Mouse (Mus musculus) stomach, embryonic 15.5 days (tissue): Measurements from ENCODE around the gene Tab1. TPM values are rescaled to one million over a fixed set of nuclear protein-coding genes. Genes with fewer than 3 reads are reported as not detected.

Source experiments
- ATAC-seq: fragments of 200-750 bp; cut with Nextera tagmentation; 2 replicates; pipeline ENCODE4 v1.8.0; 2017; ENCODE audit warnings: low read depth, moderate number of reproducible peaks, moderate TSS enrichment; ENCODE audit not compliant: insufficient read depth, low FRiP score
- H3K27ac ChIP-seq: fragments of 300-500 bp; sonication (generic); 2 replicates; pipeline ENCODE4 v1.5.1; 2015; ENCODE audit warnings: mild to moderate bottlenecking, inconsistent platforms
- H3K27me3 ChIP-seq: fragments of 300-500 bp; sonication (generic); replicated peaks from 2 replicates; pipeline ENCODE4 v1.6.1; 2015; ENCODE audit warnings: inconsistent platforms
- H3K36me3 ChIP-seq: fragments of 300-500 bp; sonication (generic); 2 replicates; pipeline ENCODE4 v1.6.1; 2015; ENCODE audit warnings: inconsistent platforms
- H3K4me1 ChIP-seq: fragments of 300-500 bp; sonication (generic); 2 replicates; pipeline ENCODE4 v1.6.1; 2015; ENCODE audit warnings: inconsistent platforms
- H3K4me2 ChIP-seq: fragments of 300-500 bp; sonication (generic); 2 replicates; pipeline ENCODE4 v1.6.1; 2015; ENCODE audit warnings: mild to moderate bottlenecking, inconsistent platforms
- H3K4me3 ChIP-seq: fragments of 300-500 bp; sonication (generic); replicated peaks from 2 replicates; pipeline ENCODE4 v1.5.1; 2015; ENCODE audit warnings: inconsistent platforms
- H3K9ac ChIP-seq: fragments of 300-500 bp; sonication (generic); 2 replicates; pipeline ENCODE4 v1.6.1; 2015; ENCODE audit warnings: inconsistent platforms
- H3K9me3 ChIP-seq: fragments of 300-500 bp; sonication (generic); 2 replicates; pipeline ENCODE4 v1.6.1; 2016; ENCODE audit warnings: inconsistent platforms
- WGBS: fragments of 180-500 bp; shearing (Covaris S2); methylation state at CpG from one replicate; pipeline ENCODE4 v1.1.7; 2015; 5-methylcytosine and 5-hydroxymethylcytosine counted together
- polyA plus RNA-seq: library from polyadenylated mRNA; unstranded; fragments of >200 nt; fragmentation: Nextera tagmentation; extraction: Ambion mirVana; gene quantifications from 2 replicates; pipeline ENCODE4 v1.2.1, GENCODE M21; 2015

Gene Tab1
- polyA plus RNA-seq, 1 experiment from 2014 or later = 29.5 TPM

DNA sequence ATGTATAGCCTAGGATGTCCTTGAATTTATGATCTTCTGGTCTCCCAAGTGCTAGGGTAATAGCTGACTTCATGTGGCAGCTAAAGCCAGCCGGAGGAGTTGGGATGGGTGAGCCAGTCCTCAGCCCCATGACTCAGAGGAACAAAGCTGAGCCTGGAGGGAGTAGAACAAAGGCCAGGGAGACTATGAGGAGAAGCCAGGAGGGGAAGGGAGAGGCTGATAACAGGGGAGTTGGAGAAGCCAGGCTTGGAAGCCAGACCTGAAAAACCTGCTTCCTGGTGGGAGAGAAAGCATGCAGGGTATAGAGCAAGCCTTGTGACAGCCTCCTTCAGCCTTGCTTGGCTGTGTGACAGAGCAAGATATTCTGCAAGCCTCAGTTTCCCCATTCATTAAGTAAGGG lies 37.3 kb upstream of the Tab1 start:
- Histone ChIP-seq H3K9ac (no peak overlapping the region), H3K4me3 (no peak overlapping the region), H3K27me3 (peaks cover 10% of the 10 kb centered on the region; the same call in 1 of the 2 replicates), H3K4me2 (no peak overlapping the region), H3K36me3 (no peaks in the 10 kb centered on the region), H3K4me1 (peaks cover 29% of the 10 kb centered on the region), H3K27ac (peak overlapping the region; percentile 66), H3K9me3 (no peaks in the 10 kb centered on the region)
- ATAC-seq = peak; percentile 44
- WGBS = 76% methylated on average over 1 of the region's 1 CpGs

DNA sequence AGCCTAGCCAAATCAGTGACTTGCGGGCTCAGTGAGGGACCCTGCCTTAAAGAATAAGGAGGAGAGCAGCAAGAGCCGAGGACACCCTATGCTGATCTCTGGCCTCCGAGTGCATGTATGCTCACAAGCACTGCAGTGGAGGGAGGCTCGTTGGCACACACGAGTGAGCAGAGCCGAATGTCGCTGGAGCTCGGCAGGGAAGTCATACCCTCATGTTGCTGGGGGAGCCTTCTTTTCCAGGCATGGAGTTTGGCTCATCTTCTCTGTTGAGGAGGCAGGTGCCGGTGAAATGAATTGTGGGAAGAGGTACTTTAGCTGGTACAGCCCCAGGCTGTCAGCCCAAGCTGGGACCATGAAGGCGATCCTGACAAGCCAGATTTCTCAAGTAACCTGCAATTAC lies 36.5 kb upstream of the Tab1 start:
- H3K4me1 ChIP-seq = peaks cover 29% of the 10 kb centered on the region
- no peak for ATAC-seq
- H3K4me2 ChIP-seq = no peak overlapping the region
- WGBS = 77% methylated on average over 10 of the region's 10 CpGs
- H3K27ac ChIP-seq = peak overlapping the region; percentile 66
- H3K9me3 ChIP-seq = no peaks in the 10 kb centered on the region
- no peak overlapping the region for H3K9ac ChIP-seq
- H3K4me3 ChIP-seq = no peak overlapping the region
- no peaks in the 10 kb centered on the region for H3K36me3 ChIP-seq
- H3K27me3 ChIP-seq = peaks cover 10% of the 10 kb centered on the region; the same call in 1 of the 2 replicates

DNA sequence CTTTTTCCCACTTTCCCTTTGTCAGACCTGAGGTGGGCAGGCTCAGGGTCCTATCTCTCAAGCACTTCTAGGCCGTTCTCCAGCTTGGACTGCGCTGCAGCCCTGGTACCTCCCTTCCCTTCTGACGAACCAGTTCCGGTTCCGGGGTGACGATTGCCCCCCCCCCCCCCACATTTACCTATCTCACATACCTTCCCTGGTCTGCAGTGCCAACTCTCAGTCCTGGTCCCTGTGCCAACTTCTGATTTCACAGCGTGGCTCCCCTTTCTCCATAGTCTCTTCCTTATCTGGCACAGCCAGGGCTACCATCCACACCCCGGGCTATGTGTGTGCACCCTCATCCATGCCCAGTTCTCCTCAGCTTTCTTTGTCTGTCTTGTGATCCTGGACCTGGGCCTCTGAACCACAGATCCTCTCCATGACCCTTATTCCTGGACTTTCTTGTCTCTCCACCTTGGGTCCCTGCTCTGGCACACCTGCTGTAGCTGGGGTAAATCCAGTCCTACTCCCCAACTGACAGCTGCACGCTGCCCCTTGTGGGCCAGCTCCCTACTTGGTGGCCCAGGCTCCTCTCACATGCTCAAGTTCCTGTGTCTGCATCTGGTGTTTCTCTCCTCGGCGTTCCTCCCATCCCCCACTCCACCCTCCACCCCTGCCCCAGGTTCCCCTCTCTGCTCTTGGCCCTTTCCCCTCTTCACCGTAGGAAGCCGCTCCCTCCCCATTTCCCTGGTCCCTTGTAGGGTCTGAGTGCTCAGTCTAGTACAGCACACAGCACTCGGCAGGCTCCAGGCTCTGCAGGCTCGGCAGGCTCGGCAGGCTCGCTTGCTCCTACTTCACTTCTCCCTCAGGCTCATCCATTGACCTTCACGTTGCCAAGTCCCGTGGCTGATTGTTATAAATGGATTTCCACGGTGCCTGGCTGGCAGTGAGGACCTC lies 35.7 kb upstream of the Tab1 start:
- peaks cover 6% of the 10 kb centered on the region; the same call in 1 of the 2 replicates for H3K27me3 ChIP-seq
- H3K9me3 ChIP-seq = no peaks in the 10 kb centered on the region
- H3K4me3 ChIP-seq = no peak overlapping the region
- peaks cover 26% of the 10 kb centered on the region for H3K4me1 ChIP-seq
- peak; percentile 74 for ATAC-seq
- peak overlapping the region; percentile 34; the same call in 1 of the 2 replicates for H3K4me2 ChIP-seq
- no peak overlapping the region for H3K9ac ChIP-seq
- H3K27ac ChIP-seq = peak overlapping the region; percentile 70; the same call in 1 of the 2 replicates
- H3K36me3 ChIP-seq = no peaks in the 10 kb centered on the region
- WGBS = 15% methylated on average over 18 of the region's 20 CpGs

DNA sequence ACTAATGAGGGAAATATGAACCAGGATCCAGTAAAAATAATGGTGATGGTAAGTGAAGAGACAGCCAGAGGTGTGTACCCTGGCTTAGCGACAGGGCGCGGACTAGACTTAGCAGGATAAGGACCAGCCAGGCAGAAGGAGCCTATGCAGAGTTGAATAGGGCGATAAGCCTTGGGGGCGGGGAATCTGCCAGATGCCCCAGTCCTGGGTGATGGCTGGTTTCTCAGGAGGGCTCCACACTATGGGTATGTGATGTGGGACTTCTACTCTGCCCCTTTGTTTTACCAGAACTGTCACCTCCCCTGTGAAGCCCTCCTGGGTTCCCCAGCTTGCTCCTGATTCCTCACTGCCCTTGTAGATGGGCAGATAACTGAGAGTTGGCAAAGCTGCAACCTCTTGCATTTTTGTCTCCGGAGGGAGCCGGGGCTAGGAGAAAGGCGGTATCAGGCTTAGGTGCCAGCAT lies 34.9 kb upstream of the Tab1 start:
- H3K4me3 ChIP-seq = no peak overlapping the region
- no peaks in the 10 kb centered on the region for H3K27me3 ChIP-seq
- no peaks in the 10 kb centered on the region for H3K9me3 ChIP-seq
- ATAC-seq = peak; percentile 80; the same call in 1 of the 2 replicates
- 32% methylated on average over 8 of the region's 8 CpGs for WGBS
- H3K36me3 ChIP-seq = no peaks in the 10 kb centered on the region
- H3K4me1 ChIP-seq = peaks cover 26% of the 10 kb centered on the region
- H3K4me2 ChIP-seq = 0 out of 2 replicates have a peak overlapping the region, but pooled peaks have one; percentile 34
- H3K27ac ChIP-seq = no peak overlapping the region
- H3K9ac ChIP-seq = no peak overlapping the region

DNA sequence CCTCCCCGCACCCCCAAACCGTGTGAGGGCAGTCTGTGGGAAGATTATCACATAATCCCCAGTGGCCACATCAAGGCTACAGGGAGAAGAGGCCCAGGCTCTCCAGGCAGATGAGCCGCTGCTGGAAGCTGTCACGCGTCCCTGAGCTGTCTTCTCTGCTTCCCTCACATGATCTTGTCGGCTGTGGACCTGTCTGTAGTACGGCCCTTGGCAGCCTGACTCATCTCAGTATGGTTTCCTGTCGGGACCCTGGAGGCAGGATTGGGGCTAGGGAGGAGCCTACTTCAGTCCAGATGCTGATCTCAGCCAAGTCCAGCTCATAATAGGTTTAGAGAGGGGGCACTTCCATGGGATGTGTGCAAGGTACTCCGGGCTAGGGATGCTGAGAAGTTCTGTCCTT lies 34.1 kb upstream of the Tab1 start:
- WGBS = 42% methylated on average over 9 of the region's 9 CpGs
- H3K27ac ChIP-seq = no peak overlapping the region
- H3K36me3 ChIP-seq = no peaks in the 10 kb centered on the region
- H3K4me2 ChIP-seq = 0 out of 2 replicates have a peak overlapping the region, but pooled peaks have one; percentile 4
- H3K9ac ChIP-seq = no peak overlapping the region
- H3K9me3 ChIP-seq = no peaks in the 10 kb centered on the region
- ATAC-seq = no peak
- no peak overlapping the region for H3K4me3 ChIP-seq
- H3K4me1 ChIP-seq = peaks cover 26% of the 10 kb centered on the region
- H3K27me3 ChIP-seq = no peaks in the 10 kb centered on the region

DNA sequence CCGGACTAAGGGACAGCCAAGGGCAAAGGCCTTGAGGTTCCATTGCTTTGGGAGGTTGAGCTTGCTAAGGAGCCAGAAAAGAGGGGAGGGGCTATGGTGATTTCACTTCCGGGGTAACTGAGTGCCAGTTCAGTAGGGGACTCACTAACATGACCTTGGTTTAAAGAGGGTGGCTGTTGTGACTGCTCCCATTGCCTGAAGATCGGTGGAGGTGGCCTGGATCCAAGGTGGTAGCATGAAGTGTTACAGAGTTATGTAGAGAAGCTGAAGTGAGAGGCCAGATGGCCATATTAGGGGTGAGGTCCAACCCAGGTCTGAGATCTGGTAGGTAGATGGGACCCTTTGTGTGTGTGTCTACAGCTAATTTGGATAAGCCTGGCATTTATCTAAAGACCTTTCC lies 33.5 kb upstream of the Tab1 start:
- Histone ChIP-seq H3K9ac (no peak overlapping the region), H3K36me3 (no peaks in the 10 kb centered on the region), H3K4me3 (no peak overlapping the region), H3K9me3 (no peaks in the 10 kb centered on the region), H3K27me3 (no peaks in the 10 kb centered on the region), H3K4me2 (no peak overlapping the region), H3K4me1 (peaks cover 26% of the 10 kb centered on the region), H3K27ac (no peak overlapping the region)
- no peak for ATAC-seq
- 73% methylated on average over 3 of the region's 3 CpGs for WGBS

DNA sequence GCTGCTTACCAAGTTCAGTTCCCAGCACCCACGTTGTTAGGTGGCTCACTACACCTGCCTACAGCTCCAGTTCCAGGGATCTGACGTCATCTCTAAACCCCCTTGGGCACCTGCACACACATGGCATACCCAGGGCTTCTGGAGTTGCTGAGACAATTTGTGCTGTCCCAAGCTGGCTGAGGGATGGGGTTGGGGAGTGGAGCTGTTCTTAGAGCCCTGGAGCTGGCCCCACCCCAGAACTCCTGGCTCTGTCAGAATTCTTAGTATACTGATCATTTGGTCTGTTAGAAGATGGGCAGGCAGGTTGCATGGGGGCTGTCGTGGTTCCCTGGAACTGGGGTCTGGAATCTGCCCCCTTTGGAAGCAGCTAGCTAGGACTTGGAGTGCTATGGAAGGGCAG lies 32.7 kb upstream of the Tab1 start:
- no peak for ATAC-seq
- Histone ChIP-seq H3K9me3 (no peaks in the 10 kb centered on the region), H3K4me2 (no peak overlapping the region), H3K9ac (no peak overlapping the region), H3K27ac (no peak overlapping the region), H3K4me1 (peaks cover 26% of the 10 kb centered on the region), H3K4me3 (no peak overlapping the region), H3K27me3 (no peaks in the 10 kb centered on the region), H3K36me3 (no peaks in the 10 kb centered on the region)
- 76% methylated on average over 3 of the region's 3 CpGs for WGBS

DNA sequence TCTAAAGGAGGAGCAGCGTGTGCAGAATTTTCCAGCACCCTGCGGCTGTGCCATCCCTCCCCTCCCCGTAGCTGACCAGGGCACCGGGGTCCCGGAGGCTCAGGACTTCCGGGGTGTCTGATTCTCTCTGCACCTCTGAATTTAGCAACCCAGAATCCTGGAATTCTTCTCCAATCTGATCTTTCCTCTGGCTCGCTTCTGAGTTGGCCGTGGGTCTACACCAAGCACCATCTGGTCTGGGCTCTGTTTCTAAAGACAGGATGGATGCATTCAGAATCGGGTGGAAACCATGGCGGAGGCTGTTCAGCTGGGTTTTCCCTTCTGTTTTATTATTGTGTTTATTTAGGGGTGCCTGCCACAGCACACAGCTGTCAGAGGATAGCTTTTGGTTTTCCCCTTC lies 32.1 kb upstream of the Tab1 start:
- WGBS = 80% methylated on average over 10 of the region's 10 CpGs
- H3K4me2 ChIP-seq = no peak overlapping the region
- ATAC-seq = no peak
- no peaks in the 10 kb centered on the region for H3K36me3 ChIP-seq
- H3K9me3 ChIP-seq = no peaks in the 10 kb centered on the region
- H3K4me1 ChIP-seq = peaks cover 26% of the 10 kb centered on the region
- H3K27me3 ChIP-seq = no peaks in the 10 kb centered on the region
- no peak overlapping the region for H3K4me3 ChIP-seq
- H3K9ac ChIP-seq = no peak overlapping the region
- no peak overlapping the region for H3K27ac ChIP-seq

DNA sequence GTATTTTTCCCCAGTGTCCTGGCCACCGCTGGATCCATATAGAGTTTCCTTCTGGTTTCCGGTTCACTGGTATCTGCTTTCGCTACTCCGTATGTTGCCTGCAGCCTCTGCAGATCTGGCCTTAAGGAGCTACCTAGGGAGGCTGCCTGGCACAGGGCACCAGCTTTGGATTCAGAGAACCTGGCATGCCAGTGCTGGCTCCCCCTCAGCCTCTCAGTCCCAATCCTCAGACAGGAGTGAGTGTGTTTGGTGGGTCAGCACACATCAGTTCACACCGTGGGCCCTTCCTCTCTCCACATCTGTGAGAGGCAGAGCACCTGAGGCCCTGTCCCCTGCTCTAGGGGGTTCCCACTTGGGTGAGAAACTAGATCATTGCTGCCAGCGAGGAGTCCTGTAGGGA lies 31.4 kb upstream of the Tab1 start:
- 77% methylated on average over 6 of the region's 6 CpGs for WGBS
- H3K4me2 ChIP-seq = no peak overlapping the region
- H3K9ac ChIP-seq = no peak overlapping the region
- no peaks in the 10 kb centered on the region for H3K36me3 ChIP-seq
- no peak overlapping the region for H3K27ac ChIP-seq
- no peaks in the 10 kb centered on the region for H3K27me3 ChIP-seq
- H3K4me3 ChIP-seq = no peak overlapping the region
- peaks cover 26% of the 10 kb centered on the region for H3K4me1 ChIP-seq
- no peak for ATAC-seq
- H3K9me3 ChIP-seq = no peaks in the 10 kb centered on the region

DNA sequence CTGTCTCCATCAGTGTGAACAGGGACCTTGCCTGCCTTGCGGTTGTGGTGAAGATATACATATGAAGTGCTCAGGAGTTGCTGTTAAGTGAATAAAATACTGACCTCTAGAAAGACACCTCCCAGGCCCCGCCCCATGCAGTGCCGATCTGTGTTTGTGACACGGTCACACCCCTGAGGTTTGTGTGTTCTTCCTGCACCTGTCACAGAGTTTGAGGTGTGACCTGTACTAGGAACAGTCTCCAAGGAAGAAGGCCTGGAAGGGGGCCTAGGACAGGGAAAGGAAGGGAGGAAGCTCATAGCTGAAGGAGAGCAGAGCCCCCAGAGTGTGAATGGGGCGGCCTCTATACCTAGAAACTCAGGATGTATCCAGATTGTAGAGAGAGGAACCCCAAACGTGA lies 30.4 kb upstream of the Tab1 start:
- WGBS = 63% methylated on average over 6 of the region's 6 CpGs
- H3K9ac ChIP-seq = no peak overlapping the region
- H3K36me3 ChIP-seq = no peaks in the 10 kb centered on the region
- H3K27ac ChIP-seq = no peak overlapping the region
- no peaks in the 10 kb centered on the region for H3K9me3 ChIP-seq
- H3K4me1 ChIP-seq = peaks cover 17% of the 10 kb centered on the region
- no peak for ATAC-seq
- H3K27me3 ChIP-seq = no peaks in the 10 kb centered on the region
- H3K4me3 ChIP-seq = no peak overlapping the region
- H3K4me2 ChIP-seq = no peak overlapping the region

DNA sequence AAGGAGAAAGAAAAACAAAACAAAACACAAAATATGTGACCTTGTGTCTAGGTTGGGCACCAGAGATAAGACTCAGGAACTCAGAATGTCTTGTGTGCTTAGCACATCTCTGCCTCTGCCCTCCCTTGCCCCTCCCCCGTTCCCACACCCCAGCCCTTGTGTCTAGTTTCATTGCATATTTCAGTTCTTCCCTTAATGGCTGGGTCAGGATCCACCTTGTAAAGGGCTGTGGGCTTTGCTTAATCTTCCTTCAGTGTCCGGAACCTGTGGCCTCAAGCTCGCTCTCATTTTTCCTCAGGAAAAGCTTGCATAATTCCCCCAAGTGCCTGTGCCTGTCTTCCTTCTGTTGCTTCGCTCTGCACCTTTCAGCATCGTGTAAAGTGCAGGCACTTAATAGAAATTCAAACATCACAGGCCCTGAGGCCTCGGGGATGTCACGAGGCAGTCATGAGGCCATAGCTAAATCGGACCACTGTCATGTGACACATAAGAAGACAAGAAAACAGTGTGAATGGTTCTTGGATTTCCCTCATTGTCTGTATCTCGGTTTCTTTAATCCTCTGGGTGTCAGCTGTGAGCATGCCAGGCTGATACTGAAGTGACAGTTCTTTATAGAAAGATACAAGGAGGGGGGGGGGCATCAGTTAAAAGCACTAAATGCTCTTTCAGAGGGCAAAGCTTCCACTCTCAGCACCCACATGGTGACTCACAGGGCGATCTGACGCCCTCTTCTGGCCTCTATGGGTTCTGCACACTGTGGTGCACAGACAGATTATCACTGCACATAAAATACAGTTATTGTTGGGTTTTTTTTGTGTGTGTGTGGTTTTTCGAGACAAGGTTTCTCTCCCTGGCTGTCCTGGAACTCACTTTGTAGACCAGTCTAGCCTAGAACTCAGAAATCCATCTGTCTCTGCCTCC lies 27.2 kb upstream of the Tab1 start:
- Histone ChIP-seq H3K27ac (no peak overlapping the region), H3K36me3 (no peaks in the 10 kb centered on the region), H3K27me3 (no peaks in the 10 kb centered on the region), H3K4me2 (no peak overlapping the region), H3K9ac (no peak overlapping the region), H3K9me3 (no peaks in the 10 kb centered on the region), H3K4me1 (no peaks in the 10 kb centered on the region), H3K4me3 (no peak overlapping the region)
- no peak for ATAC-seq
- WGBS = 66% methylated on average over 12 of the region's 12 CpGs
